Mouse (Mus musculus): ENCODE data around the gene Tmem86a. TPM values are rescaled to one million over a fixed set of nuclear protein-coding genes. Genes with fewer than 3 reads are reported as not detected.
A peak's percentile ranks its signal among the peaks of the same experiment; 100 is the strongest.

Gene Tmem86a
- total and polyA plus RNA-seq, 3 experiments, result 0.30 to 2.0 (median 0.82) TPM

GRCm38 (mm10) chr7:47077451-47077850, 27.1 kb downstream of the Tmem86a start:
- DNase-seq (ENCODE audit: extremely low read depth), result peak; percentile 24
- in situ Hi-C loops (cut with MboI; ENCODE audit: low pct_ligation_motif_present, low pct_unique_long_range_greater_than_20kb, low sequenced_read_pairs), result loop anchor here (5.0 kb wide), 1 partner anchor 55 kb away; no protein-coding TSS in a partner anchor
- H3K9ac ChIP-seq (ENCODE audit: insufficient read depth, low read depth), result no peak overlapping the region
- no peaks in the 10 kb centered on the region for H3K27me3 ChIP-seq (replicated peaks)
- TF ChIP-seq JUND (conservative IDR thresholded peaks at IDR 0.05; ENCODE audit: low read depth, low read length), result no peak
- TF ChIP-seq ZNF384 (IDR thresholded peaks at IDR 0.05; ENCODE audit: low read depth, low read length), result 0 out of 2 replicates have a peak, but pooled peaks have one; percentile 35
- TF ChIP-seq CTCF (conservative IDR thresholded peaks at IDR 0.05 in 1 of 2, IDR thresholded peaks at IDR 0.05 in 1 of 2; ENCODE audit: low read depth in 2 of 2, low read length in 2 of 2), result peak in 1 of 2 experiments; percentile 42; a peak in 2 of 4 replicates
- no peak for TF ChIP-seq E2F4 (IDR thresholded peaks at IDR 0.05; ENCODE audit: insufficient replicate concordance, low read depth, low read length)
- H3K4me2 ChIP-seq (ENCODE audit: insufficient read depth, low read depth, poor library complexity, severe bottlenecking), result no peak overlapping the region
- no peak overlapping the region for H3K4me3 ChIP-seq (replicated peaks in 1 of 3; ENCODE audit: low read depth in 2 of 3, low read length in 2 of 3, poor library complexity in 1 of 3)
- dilution Hi-C loops (cut with MboI; ENCODE audit: extremely low pct_ligation_motif_present, extremely low pct_unique_long_range_greater_than_20kb, low sequenced_read_pairs), result no loop called here
- H3K9me3 ChIP-seq (replicated peaks; ENCODE audit: low read length), result no peaks in the 10 kb centered on the region
- peaks cover 0 to 7% of the 10 kb centered on the region in 2 experiments for H3K36me3 ChIP-seq (replicated peaks in 1 of 2; ENCODE audit: control insufficient read depth in 1 of 2, insufficient read depth in 1 of 2, low read length in 1 of 2)
- no peak overlapping the region for H3K27ac ChIP-seq (ENCODE audit: insufficient read depth, low read depth)
- H3K4me1 ChIP-seq (ENCODE audit: control insufficient read depth in 1 of 2, insufficient read depth in 2 of 2), result peaks cover 2 to 42% of the 10 kb centered on the region in 2 experiments; a peak in 3 of 4 replicates
- H3K79me2 ChIP-seq (replicated peaks; ENCODE audit: control insufficient read depth, extremely low read depth, insufficient read depth, poor library complexity, severe bottlenecking), result no peaks in the 10 kb centered on the region

DNA sequence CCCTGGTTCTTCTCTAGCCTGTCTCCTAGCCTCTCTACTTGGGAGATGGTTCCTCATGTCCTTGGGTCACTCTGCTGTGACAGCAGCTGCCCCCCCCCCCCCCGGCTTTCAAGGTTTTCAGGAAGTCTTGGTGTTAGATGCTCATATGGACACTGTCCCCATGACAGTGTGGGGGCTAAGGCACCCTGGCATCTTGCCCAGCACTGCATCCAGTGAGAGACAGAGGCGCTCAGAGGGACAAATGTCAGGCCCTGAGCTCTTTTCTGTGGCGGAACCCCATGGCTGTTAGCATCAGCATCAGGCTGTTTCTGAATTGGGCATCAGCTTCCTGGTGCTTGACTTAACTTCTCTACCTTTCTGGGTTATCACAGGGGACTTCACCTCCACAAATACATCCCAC, 30.5 kb downstream of the Tmem86a start:
- no peak overlapping the region for H3K4me3 ChIP-seq (replicated peaks in 1 of 3; ENCODE audit: low read depth in 2 of 3, low read length in 2 of 3, poor library complexity in 1 of 3)
- no peak overlapping the region for H3K27ac ChIP-seq (ENCODE audit: insufficient read depth, low read depth)
- DNase-seq (ENCODE audit: extremely low read depth), result no peak
- no peaks in the 10 kb centered on the region for H3K79me2 ChIP-seq (replicated peaks; ENCODE audit: control insufficient read depth, extremely low read depth, insufficient read depth, poor library complexity, severe bottlenecking)
- no peak for TF ChIP-seq RAD21 (IDR thresholded peaks at IDR 0.05; ENCODE audit: low read depth, low read length)
- peaks cover 0 to 10% of the 10 kb centered on the region in 2 experiments for H3K36me3 ChIP-seq (replicated peaks in 1 of 2; ENCODE audit: control insufficient read depth in 1 of 2, insufficient read depth in 1 of 2, low read length in 1 of 2)
- H3K9me3 ChIP-seq (replicated peaks; ENCODE audit: low read length), result no peaks in the 10 kb centered on the region
- H3K4me2 ChIP-seq (ENCODE audit: insufficient read depth, low read depth, poor library complexity, severe bottlenecking), result no peak overlapping the region
- dilution Hi-C loops (cut with MboI; ENCODE audit: extremely low pct_ligation_motif_present, extremely low pct_unique_long_range_greater_than_20kb, low sequenced_read_pairs), result no loop called here
- no peak overlapping the region for H3K9ac ChIP-seq (ENCODE audit: insufficient read depth, low read depth)
- in situ Hi-C loops (cut with MboI; ENCODE audit: low pct_ligation_motif_present, low pct_unique_long_range_greater_than_20kb, low sequenced_read_pairs), result loop anchor here (5.0 kb wide), 1 partner anchor 61 kb away; no protein-coding TSS in a partner anchor
- no peaks in the 10 kb centered on the region for H3K27me3 ChIP-seq (replicated peaks)
- H3K4me1 ChIP-seq (ENCODE audit: control insufficient read depth in 1 of 2, insufficient read depth in 2 of 2), result peaks cover 2 to 39% of the 10 kb centered on the region in 2 experiments; a peak in 3 of 4 replicates

DNA sequence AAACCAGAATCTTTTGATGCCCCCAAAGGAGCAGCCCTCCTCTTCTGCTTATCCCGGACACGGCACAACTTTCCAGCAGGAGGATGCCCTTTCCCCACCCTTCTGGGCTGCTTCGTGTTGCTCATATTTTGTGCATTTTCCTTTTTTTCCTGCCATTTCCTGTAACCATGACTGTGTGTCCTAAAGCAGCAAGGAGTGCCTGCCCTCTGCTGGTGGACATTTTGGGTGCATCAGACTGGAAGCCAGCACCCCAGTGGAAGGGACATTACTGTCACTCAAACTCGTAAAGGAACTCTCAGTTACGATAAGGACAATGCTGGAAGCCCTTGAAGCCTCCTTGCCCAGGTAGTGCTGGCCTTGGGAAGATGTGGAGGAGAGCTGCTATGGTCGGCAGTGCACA, 30.9 kb downstream of the Tmem86a start:
- H3K4me3 ChIP-seq (replicated peaks in 1 of 3; ENCODE audit: low read depth in 2 of 3, low read length in 2 of 3, poor library complexity in 1 of 3), result no peak overlapping the region
- H3K4me2 ChIP-seq (ENCODE audit: insufficient read depth, low read depth, poor library complexity, severe bottlenecking), result no peak overlapping the region
- TF ChIP-seq NELFE (IDR thresholded peaks at IDR 0.05; ENCODE audit: low read depth, low read length) (no peak), CHD2 (IDR thresholded peaks at IDR 0.05; ENCODE audit: low read length) (no peak), TBP (conservative IDR thresholded peaks at IDR 0.05; ENCODE audit: low read depth, low read length) (no peak), NRF1 (IDR thresholded peaks at IDR 0.05; ENCODE audit: low read depth, low read length) (no peak), JUND (conservative IDR thresholded peaks at IDR 0.05; ENCODE audit: low read depth, low read length) (no peak), USF1 (IDR thresholded peaks at IDR 0.05; ENCODE audit: low read depth, low read length) (no peak), ELF1 (IDR thresholded peaks at IDR 0.05; ENCODE audit: low read depth, low read length) (peak; percentile 60), IRF4 (IDR thresholded peaks at IDR 0.05; ENCODE audit: low read depth, low read length) (0 out of 2 replicates have a peak, but pooled peaks have one; percentile 16), CTCF (conservative IDR thresholded peaks at IDR 0.05 in 1 of 2, IDR thresholded peaks at IDR 0.05 in 1 of 2; ENCODE audit: low read depth in 2 of 2, low read length in 2 of 2) (peak; percentile 60 to 94), HCFC1 (IDR thresholded peaks at IDR 0.05; ENCODE audit: low read depth, low read length) (no peak), MAFK (IDR thresholded peaks at IDR 0.05; ENCODE audit: insufficient replicate concordance, low read length) (no peak), RAD21 (IDR thresholded peaks at IDR 0.05; ENCODE audit: low read depth, low read length) (peak; percentile 88), ETS1 (conservative IDR thresholded peaks at IDR 0.05; ENCODE audit: low read depth, low read length) (no peak), TCF12 (IDR thresholded peaks at IDR 0.05; ENCODE audit: low read depth, low read length) (no peak), RCOR1 (conservative IDR thresholded peaks at IDR 0.05; ENCODE audit: low read depth, low read length) (no peak), E2F4 (IDR thresholded peaks at IDR 0.05; ENCODE audit: insufficient replicate concordance, low read depth, low read length) (no peak), MXI1 (IDR thresholded peaks at IDR 0.05; ENCODE audit: low read depth, low read length) (no peak), POLR2A (IDR thresholded peaks at IDR 0.05; ENCODE audit: low read depth, low read length) (no peak), MAZ (IDR thresholded peaks at IDR 0.05; ENCODE audit: low read depth, low read length) (0 out of 2 replicates have a peak, but pooled peaks have one; percentile 33), ZNF384 (IDR thresholded peaks at IDR 0.05; ENCODE audit: low read depth, low read length) (peak; percentile 35), JUN (IDR thresholded peaks at IDR 0.05; ENCODE audit: insufficient read depth, low read depth, low read length) (no peak), POLR2AphosphoS2 (IDR thresholded peaks at IDR 0.05; ENCODE audit: low read depth, low read length) (no peak), SMC3 (IDR thresholded peaks at IDR 0.05; ENCODE audit: low read depth, low read length) (peak; percentile 99), SIN3A (IDR thresholded peaks at IDR 0.05; ENCODE audit: low read length) (0 out of 2 replicates have a peak, but pooled peaks have one; percentile 40)

More for the DNA sequence above, 30.9 kb downstream of the Tmem86a start:
- Histone ChIP-seq H3K27me3 (replicated peaks) (no peaks in the 10 kb centered on the region), H3K9me3 (replicated peaks; ENCODE audit: low read length) (no peaks in the 10 kb centered on the region), H3K4me1 (ENCODE audit: control insufficient read depth in 1 of 2, insufficient read depth in 2 of 2) (peaks cover 2 to 35% of the 10 kb centered on the region in 2 experiments; a peak in 3 of 4 replicates), H3K36me3 (replicated peaks in 1 of 2; ENCODE audit: control insufficient read depth in 1 of 2, insufficient read depth in 1 of 2, low read length in 1 of 2) (peaks cover 0 to 10% of the 10 kb centered on the region in 2 experiments), H3K9ac (ENCODE audit: insufficient read depth, low read depth) (no peak overlapping the region), H3K79me2 (replicated peaks; ENCODE audit: control insufficient read depth, extremely low read depth, insufficient read depth, poor library complexity, severe bottlenecking) (no peaks in the 10 kb centered on the region), H3K27ac (ENCODE audit: insufficient read depth, low read depth) (no peak overlapping the region)
- dilution Hi-C loops (cut with MboI; ENCODE audit: extremely low pct_ligation_motif_present, extremely low pct_unique_long_range_greater_than_20kb, low sequenced_read_pairs), result no loop called here
- in situ Hi-C loops (cut with MboI; ENCODE audit: low pct_ligation_motif_present, low pct_unique_long_range_greater_than_20kb, low sequenced_read_pairs), result loop anchor here (5.0 kb wide), 1 partner anchor 61 kb away; no protein-coding TSS in a partner anchor
- peak; percentile 76 for DNase-seq (ENCODE audit: extremely low read depth)

Data from CH12.LX (cell line).